Mouse (Mus musculus) stomach, postnatal 0 days (tissue): ENCODE results near the gene Clcn3. TPM values are rescaled to one million over a fixed set of nuclear protein-coding genes. Genes with fewer than 3 reads are reported as not detected.

Experiments used
- ATAC-seq: fragments of 200-750 bp; cut with Nextera tagmentation; 2 replicates; pipeline ENCODE4 v1.8.0; 2017; ENCODE audit not compliant: low FRiP score, low TSS enrichment
- DNase-seq: peaks from one replicate; pipeline ENCODE4 v3.0.0-alpha.2; 2016; ENCODE audit warnings: low spot score
- H3K27ac ChIP-seq: fragments of 300-500 bp; sonication (generic); replicated peaks from 2 replicates; pipeline ENCODE4 v1.5.1; 2014; ENCODE audit warnings: mild to moderate bottlenecking, control low read depth
- H3K27me3 ChIP-seq: fragments of 300-500 bp; sonication (generic); 2 replicates; pipeline ENCODE4 v1.6.1; 2014; ENCODE audit warnings: low read length; ENCODE audit not compliant: control insufficient read depth, insufficient read depth
- H3K36me3 ChIP-seq: fragments of 300-500 bp; sonication (generic); 2 replicates; pipeline ENCODE4 v1.6.1; 2014; ENCODE audit warnings: low read length, mixed read lengths; ENCODE audit not compliant: control insufficient read depth, insufficient read depth
- H3K4me1 ChIP-seq: fragments of 300-500 bp; sonication (generic); replicated peaks from 2 replicates; pipeline ENCODE4 v1.6.1; 2014; ENCODE audit warnings: antibody characterized with exemption; ENCODE audit not compliant: control insufficient read depth, insufficient read depth
- H3K4me2 ChIP-seq: fragments of 300-500 bp; sonication (generic); replicated peaks from 2 replicates; pipeline ENCODE4 v1.6.1; 2014; ENCODE audit warnings: low read depth, mild to moderate bottlenecking, control low read depth, moderate library complexity
- H3K4me3 ChIP-seq: fragments of 300-500 bp; sonication (generic); 2 replicates; pipeline ENCODE4 v1.5.1; 2014; ENCODE audit warnings: low read depth, low read length, control low read depth
- H3K9ac ChIP-seq: fragments of 300-500 bp; sonication (generic); 2 replicates; pipeline ENCODE4 v1.6.1; 2014; ENCODE audit warnings: mild to moderate bottlenecking, low read length, control low read depth, mixed read lengths
- H3K9me3 ChIP-seq: fragments of 300-500 bp; sonication (generic); 2 replicates; pipeline ENCODE4 v1.6.1; 2016; ENCODE audit warnings: low read length; ENCODE audit not compliant: control insufficient read depth
- CTCF ChIP-seq: IDR thresholded peaks from 2 replicates; pipeline ENCODE4 v1.5.1; 2016; ENCODE audit warnings: antibody characterized with exemption, low read depth, mild to moderate bottlenecking, moderate library complexity
- EP300 ChIP-seq: optimal IDR thresholded peaks from 2 replicates; pipeline ENCODE3; 2016; ENCODE audit warnings: antibody characterized with exemption
- WGBS: fragments of 180-500 bp; shearing (Covaris S2); extraction: QIAGEN DNeasy Blood & Tissue Kit; methylation state at CpG from one replicate; pipeline ENCODE4 v1.1.7; 2014; 5-methylcytosine and 5-hydroxymethylcytosine counted together
- polyA plus RNA-seq: library from polyadenylated mRNA; unstranded; fragments of >200 nt; fragmentation: Nextera tagmentation; extraction: Ambion mirVana; gene quantifications from 2 replicates; pipeline ENCODE4 v1.2.1, GENCODE M21; 2015

Clcn3 gene
- polyA plus RNA-seq, 1 experiment from 2014 or later, result 21.7 TPM

- Histone ChIP-seq H3K9me3 (no peaks in the 10 kb centered on the region), H3K27me3 (no peaks in the 10 kb centered on the region), H3K4me1 (no peaks in the 10 kb centered on the region), H3K36me3 (no peaks in the 10 kb centered on the region), H3K9ac (no peak overlapping the region), H3K4me2 (no peak overlapping the region), H3K27ac (no peak overlapping the region), H3K4me3 (no peak overlapping the region)
- TF ChIP-seq EP300, result no peak
- peak; percentile 86 for TF ChIP-seq CTCF
- peak; percentile 34 for DNase-seq
- no peak for ATAC-seq
- WGBS, result 31% methylated on average over 3 of the region's 3 CpGs
Observed at GRCm38 (mm10) chr8:60865504-60866114, 117.5 kb downstream of the Clcn3 start.

- H3K4me1 ChIP-seq, result no peaks in the 10 kb centered on the region
- no peak overlapping the region for H3K4me3 ChIP-seq
- WGBS, result 63% methylated on average over 6 of the region's 6 CpGs
- no peak overlapping the region for H3K9ac ChIP-seq
- no peak overlapping the region for H3K27ac ChIP-seq
- H3K4me2 ChIP-seq, result no peak overlapping the region
- no peaks in the 10 kb centered on the region for H3K9me3 ChIP-seq
- H3K36me3 ChIP-seq, result no peaks in the 10 kb centered on the region
- TF ChIP-seq EP300 (no peak), CTCF (no peak)
- no peak for ATAC-seq
- DNase-seq, result no peak
- no peaks in the 10 kb centered on the region for H3K27me3 ChIP-seq
Observed at GRCm38 (mm10) chr8:60864875-60865274, 118.2 kb downstream of the Clcn3 start.

DNA sequence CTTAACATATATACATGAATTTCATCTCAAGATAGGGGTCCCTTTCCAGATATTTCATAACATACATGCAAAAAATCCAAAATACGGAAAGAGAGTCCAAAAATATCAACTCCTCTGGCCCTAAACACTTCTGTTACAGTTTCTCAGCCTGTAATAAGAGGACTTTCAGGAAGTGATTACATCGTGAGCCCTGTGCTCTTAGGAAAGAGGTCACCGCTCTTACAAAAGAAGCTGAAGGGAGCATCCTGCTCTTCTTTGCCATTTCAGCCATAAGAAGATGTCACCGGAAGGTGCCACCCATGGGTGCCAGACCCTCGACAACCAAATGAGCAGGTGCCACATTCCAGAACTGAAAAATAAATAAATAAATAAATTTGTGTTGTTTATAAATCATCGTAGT is 121.3 kb downstream of the Clcn3 start:
- ATAC-seq (no peak), DNase-seq (no peak)
- no peak overlapping the region for H3K4me2 ChIP-seq
- WGBS, result 80% methylated on average over 6 of the region's 6 CpGs
- no peak overlapping the region for H3K9ac ChIP-seq
- H3K9me3 ChIP-seq, result no peaks in the 10 kb centered on the region
- no peaks in the 10 kb centered on the region for H3K36me3 ChIP-seq
- H3K4me1 ChIP-seq, result no peaks in the 10 kb centered on the region
- no peaks in the 10 kb centered on the region for H3K27me3 ChIP-seq
- no peak overlapping the region for H3K4me3 ChIP-seq
- no peak overlapping the region for H3K27ac ChIP-seq
- TF ChIP-seq EP300, result no peak
- no peak for TF ChIP-seq CTCF

DNA sequence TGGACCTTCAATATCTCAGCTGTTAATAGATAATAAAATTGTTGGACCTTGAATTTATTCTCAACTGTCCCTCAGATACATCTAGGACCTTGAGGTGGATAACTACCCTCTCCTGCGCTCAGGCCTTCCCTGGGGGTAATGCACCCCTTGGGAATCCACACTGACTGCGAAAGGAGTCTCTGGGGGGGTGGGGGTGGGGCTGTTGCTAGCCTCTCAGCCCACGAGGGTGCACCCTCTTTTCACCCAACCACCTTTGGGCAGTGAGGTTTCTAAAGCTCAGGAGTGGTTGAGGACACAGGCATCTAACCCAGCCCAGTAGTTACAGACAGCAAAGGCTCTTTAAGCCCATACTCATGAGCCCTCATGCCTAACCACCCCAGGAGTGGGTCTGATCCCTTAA is 122.4 kb downstream of the Clcn3 start:
- H3K4me2 ChIP-seq, result no peak overlapping the region
- no peaks in the 10 kb centered on the region for H3K4me1 ChIP-seq
- TF ChIP-seq CTCF (no peak), EP300 (no peak)
- ATAC-seq (no peak), DNase-seq (no peak)
- no peak overlapping the region for H3K4me3 ChIP-seq
- H3K36me3 ChIP-seq, result no peaks in the 10 kb centered on the region
- H3K9ac ChIP-seq, result no peak overlapping the region
- no peaks in the 10 kb centered on the region for H3K27me3 ChIP-seq
- H3K27ac ChIP-seq, result no peak overlapping the region
- no peaks in the 10 kb centered on the region for H3K9me3 ChIP-seq
- WGBS, result 68% methylated on average over 3 of the region's 3 CpGs

Other genes starting within 250 kb of the Clcn3 start
- gene Hpf1, start 92.9 kb downstream of the Clcn3 start, polyA plus RNA-seq, result 43.8 and 47.0 TPM in 2 replicates
- 6.9 and 7.8 TPM in 2 replicates for gene Nek1, start 9.9 kb upstream of the Clcn3 start, polyA plus RNA-seq
- 4.8 and 5.0 TPM in 2 replicates for gene Sh3rf1, start 240.6 kb upstream of the Clcn3 start, polyA plus RNA-seq